Mouse (Mus musculus) MEL (cell line): ENCODE measurements around the gene Olfr1163. TPM values are rescaled to one million over a fixed set of nuclear protein-coding genes. Genes with fewer than 3 reads are reported as not detected.
"Not testable (repeated sequence)": the region's sequence is repeated elsewhere in the genome, so short reads cannot be mapped to it uniquely, and the experiment has no call there.

Source experiments
- DNase-seq: peaks from one replicate; pipeline ENCODE4 v3.0.0; 2011; ENCODE audit warnings: low read depth, low spot score
- H3K27ac ChIP-seq: 2 replicates; pipeline ENCODE4 v1.5.1; 2012; ENCODE audit warnings: low read depth, mild to moderate bottlenecking, control low read depth, low read length, moderate library complexity; ENCODE audit not compliant: control insufficient read depth
- H3K27me3 ChIP-seq, 2 experiments: fragments of 150-350 bp in 1 of 2; sonication (generic) in 1 of 2; 2 replicates each; pipeline ENCODE4 v1.6.1; 2012; ENCODE audit warnings: low read length in 2 of 2, mild to moderate bottlenecking in 2 of 2, improper control_type of control experiment in 1 of 2, moderate library complexity in 1 of 2; ENCODE audit not compliant: insufficient read depth in 2 of 2, control insufficient read depth in 1 of 2
- H3K36me3 ChIP-seq, 2 experiments: 2 replicates each; pipeline ENCODE4 v1.6.1; 2012 to 2014; ENCODE audit warnings: low read length in 2 of 2, improper control_type of control experiment in 1 of 2, inconsistent platforms in 1 of 2, mild to moderate bottlenecking in 1 of 2; ENCODE audit not compliant: insufficient read depth in 2 of 2, control insufficient read depth in 1 of 2
- H3K4me1 ChIP-seq, 2 experiments: fragments of 150-350 bp in 1 of 2; sonication (generic) in 1 of 2; 2 replicates each; pipeline ENCODE4 v1.6.1; 2012; ENCODE audit warnings: low read length in 2 of 2, improper control_type of control experiment in 1 of 2, mild to moderate bottlenecking in 1 of 2; ENCODE audit not compliant: insufficient read depth in 2 of 2, control insufficient read depth in 1 of 2
- H3K4me3 ChIP-seq, 2 experiments: fragments of 150-350 bp in 1 of 2; sonication (generic) in 1 of 2; 2 replicates each; pipeline ENCODE4 v1.5.1; 2012; ENCODE audit warnings: low read depth in 2 of 2, low read length in 2 of 2, mild to moderate bottlenecking in 2 of 2, moderate library complexity in 2 of 2, control low read depth in 1 of 2, improper control_type of control experiment in 1 of 2; ENCODE audit not compliant: control insufficient read depth in 1 of 2, insufficient read depth in 1 of 2
- H3K79me2 ChIP-seq: 2 replicates; pipeline ENCODE4 v1.6.1; 2012; ENCODE audit warnings: mild to moderate bottlenecking, low read length, moderate library complexity; ENCODE audit not compliant: control insufficient read depth, poor library complexity, insufficient read depth
- H3K9ac ChIP-seq: 2 replicates; pipeline ENCODE4 v1.6.1; 2012; ENCODE audit warnings: low read depth, mild to moderate bottlenecking, control low read depth, low read length, moderate library complexity; ENCODE audit not compliant: control insufficient read depth, poor library complexity, severe bottlenecking
- H3K9me3 ChIP-seq: fragments of 150-350 bp; sonication (generic); replicated peaks from 2 replicates; pipeline ENCODE4 v1.6.1; 2012; ENCODE audit warnings: mild to moderate bottlenecking, low read length, improper control_type of control experiment, moderate library complexity; ENCODE audit not compliant: insufficient read depth
- BHLHE40 ChIP-seq: IDR thresholded peaks from 2 replicates; pipeline ENCODE4 v1.6.1; 2012; ENCODE audit warnings: low read depth, mild to moderate bottlenecking, inconsistent platforms, low read length, improper control_type of control experiment, borderline replicate concordance
- JUND ChIP-seq: IDR thresholded peaks from 2 replicates; pipeline ENCODE4 v1.6.1; 2011; ENCODE audit warnings: low read depth, mild to moderate bottlenecking, improper control_type of control experiment, low read length
- KAT2A ChIP-seq: conservative IDR thresholded peaks from 2 replicates; pipeline ENCODE4 v1.6.1; 2012; ENCODE audit warnings: low read depth, low read length, improper control_type of control experiment, inconsistent platforms
- MXI1 ChIP-seq: IDR thresholded peaks from 2 replicates; pipeline ENCODE4 v1.6.1; 2011; ENCODE audit warnings: mild to moderate bottlenecking, low read depth, low read length, improper control_type of control experiment
- POLR2A ChIP-seq, 2 experiments: IDR thresholded peaks; 2 replicates each; pipeline ENCODE4 v1.6.1; 2011 to 2012; ENCODE audit warnings: low read length in 2 of 2, mild to moderate bottlenecking in 2 of 2, control low read depth in 1 of 2, improper control_type of control experiment in 1 of 2, low read depth in 1 of 2, moderate library complexity in 1 of 2; ENCODE audit not compliant: control insufficient read depth in 1 of 2, insufficient read depth in 1 of 2, poor library complexity in 1 of 2
- ZC3H11A ChIP-seq: IDR thresholded peaks from 2 replicates; pipeline ENCODE4 v1.6.1; 2012; ENCODE audit warnings: low read depth, mild to moderate bottlenecking, inconsistent platforms, low read length, improper control_type of control experiment
- ZKSCAN1 ChIP-seq: IDR thresholded peaks from 2 replicates; pipeline ENCODE4 v1.6.1; 2012; ENCODE audit warnings: low read depth, mild to moderate bottlenecking, inconsistent platforms, low read length, improper control_type of control experiment, moderate library complexity
- polyA plus RNA-seq, 2 experiments: library from polyadenylated mRNA; stranded (reverse) in 1 of 2; unstranded in 1 of 2; fragments of >175 nt in 1 of 2; fragments of >200 nt in 1 of 2; gene quantifications; 2 replicates each; pipeline versions ENCODE4 v1.2.1 to v1.2.4; 2012; ENCODE audit warnings: low replicate concordance in 2 of 2, low read depth in 1 of 2; ENCODE audit not compliant: insufficient read length in 2 of 2, insufficient read depth in 1 of 2, missing spikeins in 1 of 2
- total RNA-seq: library from RNA; depleted of rRNA; stranded (reverse); fragments of 300-350 nt; gene quantifications from 2 replicates; pipeline ENCODE4 v1.2.3, GENCODE M21; 2012; rRNA removed

Olfr1163 gene
- total and polyA plus RNA-seq, 3 experiments, result not detected

- TF ChIP-seq ZKSCAN1 (no peak), POLR2A (IDR thresholded peaks at IDR 0.05; ENCODE audit: control insufficient read depth in 1 of 2, insufficient read depth in 1 of 2, low read depth in 1 of 2, low read length in 2 of 2, poor library complexity in 1 of 2) (no peak), MXI1 (no peak), BHLHE40 (no peak), JUND (no peak), KAT2A (no peak), ZC3H11A (no peak)
- H3K79me2 ChIP-seq, result no peaks in the 10 kb centered on the region
- no peak within 1 kb of the TSS for H3K27ac ChIP-seq
- no peaks in the 10 kb centered on the region for H3K36me3 ChIP-seq
- H3K9ac ChIP-seq, result no peak within 1 kb of the TSS
- no peak for DNase-seq
- no peaks in the 10 kb centered on the region for H3K9me3 ChIP-seq
- H3K27me3 ChIP-seq, result no peaks in the 10 kb centered on the region
- no peak within 1 kb of the TSS for H3K4me3 ChIP-seq
- H3K4me1 ChIP-seq, result no peaks in the 10 kb centered on the region
Measured at GRCm38 (mm10) chr2:88037599-88037998, 34.0 kb downstream of the Olfr1163 start, which contains the start of gene Olfr73. Olfr73 (minus strand) TSS chr2:88037699.

GRCm38 (mm10) chr2:88022474-88022873 lies 49.2 kb downstream of the Olfr1163 start, which contains the start of gene Olfr1161:
Olfr1161 (plus strand) TSS chr2:88022774.
- H3K4me3 ChIP-seq, H3K9me3 ChIP-seq, H3K27me3 ChIP-seq, H3K4me1 ChIP-seq, H3K36me3 ChIP-seq, H3K79me2 ChIP-seq, H3K9ac ChIP-seq, DNase-seq, H3K27ac ChIP-seq: not testable (repeated sequence)

Other genes with a start within 250 kb of the Olfr1163 start
- not detected in 2 replicates for gene Olfr1148, start 241.3 kb downstream of the Olfr1163 start, total RNA-seq
- gene Olfr1148, start 241.3 kb downstream of the Olfr1163 start, polyA plus RNA-seq, result not detected
- not detected in 2 replicates for gene Olfr1150-ps1, start 227.8 kb downstream of the Olfr1163 start, total RNA-seq
- gene Olfr1150-ps1, start 227.8 kb downstream of the Olfr1163 start, polyA plus RNA-seq, result not detected
- not detected in 2 replicates for gene Olfr1151, start 216.0 kb downstream of the Olfr1163 start, total RNA-seq
- gene Olfr1151, start 216.0 kb downstream of the Olfr1163 start, polyA plus RNA-seq, result not detected
- gene Olfr1152, start 205.3 kb downstream of the Olfr1163 start, total RNA-seq, result not detected in 2 replicates
- under 1 TPM in 1 of 2 experiments, not detected in 1; 0.01 TPM for gene Olfr1152, start 205.3 kb downstream of the Olfr1163 start, polyA plus RNA-seq
- not detected in 2 replicates for gene Olfr1153, start 176.9 kb downstream of the Olfr1163 start, total RNA-seq
- gene Olfr1153, start 176.9 kb downstream of the Olfr1163 start, polyA plus RNA-seq, result not detected
- gene Olfr1154, start 166.7 kb downstream of the Olfr1163 start, total RNA-seq, result not detected in 2 replicates
- gene Olfr1154, start 166.7 kb downstream of the Olfr1163 start, polyA plus RNA-seq, result not detected
- not detected in 2 replicates for gene Olfr1155, start 126.7 kb downstream of the Olfr1163 start, total RNA-seq
- gene Olfr1155, start 126.7 kb downstream of the Olfr1163 start, polyA plus RNA-seq, result not detected
- gene Olfr1156, start 118.7 kb downstream of the Olfr1163 start, total RNA-seq, result not detected in 2 replicates
- under 1 TPM in 1 of 2 experiments, not detected in 1; 0.03 TPM for gene Olfr1156, start 118.7 kb downstream of the Olfr1163 start, polyA plus RNA-seq
- gene Olfr1157, start 103.5 kb downstream of the Olfr1163 start, total RNA-seq, result not detected in 2 replicates
- not detected for gene Olfr1157, start 103.5 kb downstream of the Olfr1163 start, polyA plus RNA-seq
- not detected in 2 replicates for gene Olfr74, start 97.2 kb downstream of the Olfr1163 start, total RNA-seq
- gene Olfr74, start 97.2 kb downstream of the Olfr1163 start, polyA plus RNA-seq, result not detected
- not detected in 2 replicates for gene Olfr1158, start 81.7 kb downstream of the Olfr1163 start, total RNA-seq
- gene Olfr1158, start 81.7 kb downstream of the Olfr1163 start, polyA plus RNA-seq, result not detected
- gene Olfr1160, start 63.6 kb downstream of the Olfr1163 start, total RNA-seq, result not detected in 2 replicates
- not detected for gene Olfr1160, start 63.6 kb downstream of the Olfr1163 start, polyA plus RNA-seq
- gene Olfr1161, start 49.1 kb downstream of the Olfr1163 start, total RNA-seq, result not detected in 2 replicates
- not detected for gene Olfr1161, start 49.1 kb downstream of the Olfr1163 start, polyA plus RNA-seq
- not detected in 2 replicates for gene Olfr73, start 34.1 kb downstream of the Olfr1163 start, total RNA-seq
- gene Olfr73, start 34.1 kb downstream of the Olfr1163 start, polyA plus RNA-seq, result not detected
- not detected in 2 replicates for gene Olfr1162, start 20.7 kb downstream of the Olfr1163 start, total RNA-seq
- gene Olfr1162, start 20.7 kb downstream of the Olfr1163 start, polyA plus RNA-seq, result not detected
- not detected in 2 replicates for gene Olfr1164, start 22.1 kb upstream of the Olfr1163 start, total RNA-seq
- gene Olfr1164, start 22.1 kb upstream of the Olfr1163 start, polyA plus RNA-seq, result not detected
- gene Olfr1166, start 56.4 kb upstream of the Olfr1163 start, total RNA-seq, result not detected in 2 replicates
- not detected for gene Olfr1166, start 56.4 kb upstream of the Olfr1163 start, polyA plus RNA-seq
- gene Olfr1167, start 83.4 kb upstream of the Olfr1163 start, total RNA-seq, result not detected in 2 replicates
- gene Olfr1167, start 83.4 kb upstream of the Olfr1163 start, polyA plus RNA-seq, result under 1 TPM in 1 of 2 experiments, not detected in 1; 0.26 TPM
- not detected in 2 replicates for gene Olfr1168, start 110.0 kb upstream of the Olfr1163 start, total RNA-seq
- not detected for gene Olfr1168, start 110.0 kb upstream of the Olfr1163 start, polyA plus RNA-seq
- not detected in 2 replicates for gene Olfr1170, start 156.5 kb upstream of the Olfr1163 start, total RNA-seq
- gene Olfr1170, start 156.5 kb upstream of the Olfr1163 start, polyA plus RNA-seq, result not detected
- gene Olfr1173, start 208.0 kb upstream of the Olfr1163 start, total RNA-seq, result not detected in 2 replicates
- gene Olfr1173, start 208.0 kb upstream of the Olfr1163 start, polyA plus RNA-seq, result not detected
- gene Olfr1174-ps, start 243.3 kb upstream of the Olfr1163 start, total RNA-seq, result not detected in 2 replicates
- gene Olfr1174-ps, start 243.3 kb upstream of the Olfr1163 start, polyA plus RNA-seq, result not detected